15 mouse cellular contexts compared by ENCODE assay signal in the genomic region with DNA sequence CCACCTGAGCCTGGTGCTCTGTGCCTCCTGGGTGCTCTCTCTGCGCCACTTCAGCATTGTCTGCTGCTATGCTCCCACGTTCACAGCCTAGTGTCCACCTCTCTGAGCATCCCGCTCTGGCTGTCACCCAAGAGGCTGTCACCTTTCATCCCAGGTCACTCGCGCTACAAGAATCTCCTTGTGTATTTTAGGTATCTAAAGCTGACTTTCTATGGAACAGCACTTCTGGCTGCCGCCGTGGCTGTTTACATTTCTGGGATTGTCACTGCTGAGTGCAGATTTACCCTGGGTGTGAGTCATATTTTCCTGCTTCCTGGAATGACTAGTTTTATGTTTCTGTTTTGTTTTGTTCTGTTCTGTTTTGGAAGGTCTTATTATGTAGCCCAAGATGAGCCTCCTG. TPM values are rescaled to one million over a fixed set of nuclear protein-coding genes. Genes with fewer than 3 reads are reported as not detected.
DNase-seq lines count a peak whose midpoint lies in the region; ATAC-seq and TF ChIP-seq lines count a peak whose summit lies in the region.
"Had no signal": no experiment of that assay in that cellular context is flagged by ENCODE, and none has a peak within 500 bp of the region (broad histone marks: within the 10 kb centered on the region; RNA-seq: fewer than 3 reads in every experiment).

No protein-coding gene starts in this region.

- ATAC-seq in heart, embryonic 15.5 days (replicated peaks; ENCODE audit: insufficient number of reproducible peaks, insufficient read depth, low FRiP score, low read depth), result no peak; the same call in 1 of the 2 replicates
- ATAC-seq in lung, embryonic 16.5 days (ENCODE audit: low read depth), result 0 out of 2 replicates have a peak, but pooled peaks have one; percentile 18
- ATAC-seq in hindbrain, embryonic 11.5 days (ENCODE audit: low FRiP score), result no peak
- ATAC-seq in forebrain, postnatal 0 days, result no peak

- H3K9me3 ChIP-seq in heart, embryonic 15.5 days (replicated peaks), result no peaks in the 10 kb centered on the region
- no peaks in the 10 kb centered on the region for H3K9me3 ChIP-seq in lung, embryonic 16.5 days (ENCODE audit: control insufficient read depth, low read length)
- H3K9me3 ChIP-seq in hindbrain, embryonic 11.5 days (ENCODE audit: control insufficient read depth, low read length), result no peaks in the 10 kb centered on the region
- H3K9me3 ChIP-seq in forebrain, postnatal 0 days (ENCODE audit: low read length), result no peaks in the 10 kb centered on the region
- H3K9me3 ChIP-seq: limb, embryonic 10.5 days; neural tube, embryonic 13.5 days had no signal

- H3K27ac ChIP-seq in heart, embryonic 15.5 days, result peak overlapping the region; percentile 41
- H3K27ac ChIP-seq in heart, adult 2 months, result no peak overlapping the region; the same call in 1 of the 2 replicates
- peak overlapping the region; percentile 28; the same call in 1 of the 2 replicates for H3K27ac ChIP-seq in lung, embryonic 16.5 days (ENCODE audit: low read length)
- H3K27ac ChIP-seq in hindbrain, embryonic 11.5 days (ENCODE audit: low read depth, low read length), result no peak overlapping the region
- no peak overlapping the region for H3K27ac ChIP-seq in forebrain, postnatal 0 days (ENCODE audit: low read depth, low read length)
- H3K27ac ChIP-seq: layer of hippocampus, adult 2 months; limb, embryonic 10.5 days; neural tube, embryonic 13.5 days had no signal

- H3K4me3 ChIP-seq in heart, embryonic 15.5 days, result no peak overlapping the region
- H3K4me3 ChIP-seq in heart, adult 2 months, result no peak overlapping the region
- no peak overlapping the region for H3K4me3 ChIP-seq in lung, embryonic 16.5 days (ENCODE audit: low read length)
- no peak overlapping the region for H3K4me3 ChIP-seq in hindbrain, embryonic 11.5 days (ENCODE audit: low read depth, low read length)
- H3K4me3 ChIP-seq in forebrain, postnatal 0 days (ENCODE audit: low read depth, low read length), result no peak overlapping the region
- H3K4me3 ChIP-seq: layer of hippocampus, adult 2 months; limb, embryonic 10.5 days; neural tube, embryonic 13.5 days had no signal

- peaks cover 5% of the 10 kb centered on the region for H3K79me2 ChIP-seq in heart, adult 2 months (replicated peaks; ENCODE audit: control insufficient read depth, insufficient read depth, low read length)

- intact Hi-C loops in heart, adult 2 months (cut with DNase I), result no loop called here

- H3K4me2 ChIP-seq in heart, embryonic 15.5 days, result no peak overlapping the region; the same call in 1 of the 2 replicates
- no peak overlapping the region for H3K4me2 ChIP-seq in lung, embryonic 16.5 days (ENCODE audit: low read depth, low read length)
- H3K4me2 ChIP-seq in hindbrain, embryonic 11.5 days (replicated peaks; ENCODE audit: low read depth, low read length), result no peak overlapping the region
- no peak overlapping the region for H3K4me2 ChIP-seq in forebrain, postnatal 0 days (ENCODE audit: low read depth)
- H3K4me2 ChIP-seq: neural tube, embryonic 13.5 days had no signal

- peaks cover 60% of the 10 kb centered on the region for H3K4me1 ChIP-seq in heart, embryonic 15.5 days (replicated peaks)
- H3K4me1 ChIP-seq in heart, adult 2 months (ENCODE audit: control insufficient read depth, insufficient read depth, low read length), result peaks cover 20% of the 10 kb centered on the region
- peaks cover 31% of the 10 kb centered on the region for H3K4me1 ChIP-seq in lung, embryonic 16.5 days (replicated peaks; ENCODE audit: control insufficient read depth, insufficient read depth, low read length)
- H3K4me1 ChIP-seq in hindbrain, embryonic 11.5 days (replicated peaks; ENCODE audit: control insufficient read depth, insufficient read depth, low read length), result no peaks in the 10 kb centered on the region
- H3K4me1 ChIP-seq in forebrain, postnatal 0 days (ENCODE audit: insufficient read depth), result peaks cover 3% of the 10 kb centered on the region; the same call in 1 of the 2 replicates

- no peaks in the 10 kb centered on the region for H3K36me3 ChIP-seq in heart, embryonic 15.5 days
- H3K36me3 ChIP-seq in heart, adult 2 months (ENCODE audit: control insufficient read depth, insufficient read depth, low read length), result no peaks in the 10 kb centered on the region
- no peaks in the 10 kb centered on the region for H3K36me3 ChIP-seq in lung, embryonic 16.5 days (ENCODE audit: control insufficient read depth, insufficient read depth, low read length)
- no peaks in the 10 kb centered on the region for H3K36me3 ChIP-seq in hindbrain, embryonic 11.5 days (ENCODE audit: control insufficient read depth, insufficient read depth, low read length)
- no peaks in the 10 kb centered on the region for H3K36me3 ChIP-seq in forebrain, postnatal 0 days (ENCODE audit: insufficient read depth)
- H3K36me3 ChIP-seq: limb, embryonic 10.5 days; neural tube, embryonic 13.5 days had no signal

- no peak for TF ChIP-seq CTCF in heart, adult 2 months (IDR thresholded peaks at IDR 0.05)
- no peak for TF ChIP-seq CTCF in forebrain, postnatal 0 days (IDR thresholded peaks at IDR 0.05; ENCODE audit: low read depth)

- TF ChIP-seq EP300 in heart, adult 2 months (IDR thresholded peaks at IDR 0.05; ENCODE audit: insufficient read depth, low read depth, low read length), result no peak

- H3K27me3 ChIP-seq in heart, embryonic 15.5 days, result no peaks in the 10 kb centered on the region
- H3K27me3 ChIP-seq in heart, adult 2 months (ENCODE audit: control insufficient read depth, insufficient read depth, low read length), result no peaks in the 10 kb centered on the region
- no peaks in the 10 kb centered on the region for H3K27me3 ChIP-seq in lung, embryonic 16.5 days (ENCODE audit: control insufficient read depth, insufficient read depth, low read depth, low read length)
- no peaks in the 10 kb centered on the region for H3K27me3 ChIP-seq in hindbrain, embryonic 11.5 days (ENCODE audit: control insufficient read depth, insufficient read depth, low read length)
- H3K27me3 ChIP-seq in forebrain, postnatal 0 days (ENCODE audit: insufficient read depth, low read length), result no peaks in the 10 kb centered on the region
- H3K27me3 ChIP-seq: neural tube, embryonic 13.5 days had no signal

- WGBS in heart, embryonic 15.5 days, result 21% methylated on average over 7 of the region's 7 CpGs
- WGBS in heart, adult 2 months, result 34% methylated on average over 7 of the region's 7 CpGs
- WGBS in lung, embryonic 16.5 days, result 20% methylated on average over 7 of the region's 7 CpGs
- WGBS in hindbrain, embryonic 11.5 days, result 90% methylated on average over 7 of the region's 7 CpGs
- 75% methylated on average over 7 of the region's 7 CpGs for WGBS in forebrain, postnatal 0 days

- H3K9ac ChIP-seq in heart, embryonic 15.5 days, result no peak overlapping the region
- H3K9ac ChIP-seq in heart, adult 2 months (ENCODE audit: low read depth, low read length), result no peak overlapping the region
- H3K9ac ChIP-seq in lung, embryonic 16.5 days (ENCODE audit: low read length), result peak overlapping the region; percentile 29; the same call in 1 of the 2 replicates
- H3K9ac ChIP-seq in hindbrain, embryonic 11.5 days (ENCODE audit: low read depth, low read length), result no peak overlapping the region
- no peak overlapping the region for H3K9ac ChIP-seq in forebrain, postnatal 0 days

- no peak for TF ChIP-seq POLR2A in heart, adult 2 months (IDR thresholded peaks at IDR 0.05; ENCODE audit: insufficient read depth, low read depth, low read length)

- no peak for DNase-seq in heart, adult 2 months
- DNase-seq in right cerebral cortex, adult 2 months (ENCODE audit: low spot score in 2 of 2), result peak; percentile 39 to 49
- no peak for DNase-seq in right cerebral cortex, postnatal 36 days (ENCODE audit: low spot score in 2 of 2)
- DNase-seq in cerebellum, adult 11-12 months, result no peak
- no peak for DNase-seq in hindbrain, embryonic 11.5 days (ENCODE audit: low spot score)
- no peak for DNase-seq in forebrain, postnatal 0 days
- DNase-seq: cerebellum, adult 8-10 months; gastrocnemius, postnatal 10 days; midbrain, embryonic 14.5 days; right cerebral cortex, postnatal 25 days had no signal

RNA-seq across cellular contexts. Expression of a gene that starts 21.3 kb away (rescaled TPM):
- 31.5 and 34.7 TPM in 2 replicates for polyA plus RNA-seq in heart, embryonic 15.5 days (2015; fragmentation: Nextera tagmentation; extraction: Ambion mirVana)
- 10 to 100 TPM; 43.7 to 51.3 TPM for total RNA-seq in heart, adult 2 months (2021)
- polyA plus RNA-seq in heart, adult 2 months (2012; rRNA removed), result 12.2 and 17.2 TPM in 2 replicates
- 29.1 and 33.8 TPM in 2 replicates for polyA plus RNA-seq in lung, embryonic 16.5 days (2015; fragmentation: Nextera tagmentation; extraction: Ambion mirVana)
- 45.8 and 62.3 TPM in 2 replicates for polyA plus RNA-seq in hindbrain, embryonic 11.5 days (2014; fragmentation: Nextera tagmentation; extraction: Ambion mirVana)
- total RNA-seq in forebrain, postnatal 0 days (2014; rRNA removed), result 28.9 and 35.3 TPM in 2 replicates
- 27.4 and 35.1 TPM in 2 replicates for polyA plus RNA-seq in forebrain, postnatal 0 days (2015; fragmentation: Nextera tagmentation; extraction: Ambion mirVana)

Comparison
In these comparisons a context has a peak if more than half of its experiments do, and no peak if none do; other contexts are left out.
1. H3K27ac ChIP-seq: peak in heart, embryonic 15.5 days (single experiment) and lung, embryonic 16.5 days (single experiment); none in heart, adult 2 months (single experiment), hindbrain, embryonic 11.5 days (single experiment) and forebrain, postnatal 0 days (single experiment).
2. DNase-seq: peak in right cerebral cortex, adult 2 months (2 of 2); none in heart, adult 2 months (0 of 2), right cerebral cortex, postnatal 36 days (0 of 2), cerebellum, adult 11-12 months (single experiment), hindbrain, embryonic 11.5 days (single experiment) and forebrain, postnatal 0 days (single experiment).